In the genomic region with DNA sequence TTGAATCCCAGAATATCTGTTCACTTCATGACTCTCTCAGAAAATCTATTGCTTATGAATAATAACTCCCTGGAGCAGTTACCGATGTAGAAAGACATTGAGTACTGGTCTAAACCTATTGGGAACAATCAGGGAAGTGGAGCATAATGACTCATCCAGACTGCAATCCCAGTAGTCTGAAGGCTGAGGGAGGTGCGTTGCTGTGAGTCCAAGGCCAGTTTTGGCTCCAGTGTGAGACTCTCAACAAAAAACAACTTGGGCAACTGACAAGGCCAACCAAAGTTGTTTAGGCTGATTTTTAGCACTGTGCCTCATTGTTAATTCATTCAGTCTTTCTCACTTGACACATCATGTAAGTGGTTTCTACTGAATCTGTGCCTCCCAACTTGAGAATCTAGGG, we compare ENCODE assay signal across 7 mouse cellular contexts.
A peak's percentile ranks its signal among the peaks of the same experiment; 100 is the strongest.
DNase-seq lines count a peak whose midpoint lies in the region.

No protein-coding gene starts in this region.

- peak; percentile 4 for DNase-seq in adipocyte (ENCODE audit: low spot score)
- peak; percentile 62 for DNase-seq in adrenal gland, adult 8-10 months
- DNase-seq in adrenal gland, postnatal 25 days, result peak; percentile 8
- peak; percentile 20 for DNase-seq in fibroblast of lung, adult 2 months (ENCODE audit: low read depth)
- peak; percentile 43 for DNase-seq in gastrocnemius, postnatal 25 days
- DNase-seq in heart, adult 8-10 months (ENCODE audit: low spot score), result peak; percentile 22
- peak; percentile 12 for DNase-seq in ovary, postnatal 36 days (ENCODE audit: low spot score)

Comparison
In these comparisons a context has a peak if more than half of its experiments do, and no peak if none do; other contexts are left out.
1. Peak in every context shown above with its lines: DNase-seq.
2. DNase-seq: peak in every context shown above with its lines; median percentile 62 in adrenal gland, adult 8-10 months; 43 in gastrocnemius, postnatal 25 days; 22 in heart, adult 8-10 months; 20 in fibroblast of lung, adult 2 months; 12 in ovary, postnatal 36 days; 8 in adrenal gland, postnatal 25 days; 4 in adipocyte.